Mouse (Mus musculus) heart, adult 8-10 months (tissue): ENCODE measurements around the gene Olfr1445. TPM values are rescaled to one million over a fixed set of nuclear protein-coding genes. Genes with fewer than 3 reads are reported as not detected.

Source experiments
- DNase-seq: peaks from one replicate; pipeline ENCODE4 v3.0.0; 2022; ENCODE audit warnings: low spot score
- total RNA-seq, 4 experiments: library from RNA; stranded (reverse); gene quantifications; 2 replicates each; pipeline ENCODE4 v1.2.4; 2022

Olfr1445 gene
- total RNA-seq, result not detected

GRCm38 (mm10) chr19:12883555-12883954 is at the start of gene Olfr1445:
Gene Olfr1445 (plus strand): TSS chr19:12883855.
- DNase-seq, result no peak

- no peak for DNase-seq
These were observed 45.1 kb upstream of the Olfr1445 start for GRCm38 (mm10) chr19:12838507-12838906.

GRCm38 (mm10) chr19:12846382-12846781 is 37.3 kb upstream of the Olfr1445 start, which contains the start of gene Gm5244:
Gene Gm5244 (plus strand): TSS chr19:12846682.
- DNase-seq, result no peak

- no peak for DNase-seq
These were observed 26.7 kb upstream of the Olfr1445 start, which contains the start of gene Olfr1444 for GRCm38 (mm10) chr19:12856983-12857382. Gene Olfr1444 (plus strand): TSS chr19:12857283.

- no peak for DNase-seq
These were observed 9.8 kb downstream of the Olfr1445 start, which contains the start of gene Olfr1446 for GRCm38 (mm10) chr19:12893424-12893823. Gene Olfr1446 (minus strand): TSS chr19:12893524.

- no peak for DNase-seq
These were observed 20.0 kb downstream of the Olfr1445 start, which contains the start of gene Olfr1447 for GRCm38 (mm10) chr19:12903643-12904042. Gene Olfr1447 (minus strand): TSS chr19:12903743.

- DNase-seq, result no peak
These were observed 40.7 kb downstream of the Olfr1445 start, which contains the start of gene Olfr1448 for GRCm38 (mm10) chr19:12924319-12924718. Gene Olfr1448 (minus strand): TSS chr19:12924419.

GRCm38 (mm10) chr19:12930540-12930939 is 46.9 kb downstream of the Olfr1445 start, which contains the start of gene Olfr1449:
Gene Olfr1449 (plus strand): TSS chr19:12930840.
- DNase-seq, result no peak

Other genes starting within 250 kb of the Olfr1445 start
- gene Olfr1442, start 213.4 kb upstream of the Olfr1445 start, total RNA-seq, result not detected
- gene Olfr1443, start 205.7 kb upstream of the Olfr1445 start, total RNA-seq, result not detected
- gene Keg1, start 188.1 kb upstream of the Olfr1445 start, total RNA-seq, result not detected
- 1 to 10 TPM in 1 of 4 experiments, under 1 TPM in 3; 0.52 to 1.9 (median 0.95) TPM for gene Cntf, start 118.2 kb upstream of the Olfr1445 start, total RNA-seq
- gene Zfp91, start 87.7 kb upstream of the Olfr1445 start, total RNA-seq, result 10 to 100 TPM; 75.1 to 88.7 (median 81.0) TPM
- 1 to 10 TPM in 1 of 4 experiments, under 1 TPM in 3; 0.60 to 1.1 (median 0.71) TPM for gene Lpxn, start 87.7 kb upstream of the Olfr1445 start, total RNA-seq
- not detected for gene Gm5244, start 37.2 kb upstream of the Olfr1445 start, total RNA-seq
- not detected for gene Olfr1444, start 26.6 kb upstream of the Olfr1445 start, total RNA-seq
- gene Olfr1446, start 9.7 kb downstream of the Olfr1445 start, total RNA-seq, result not detected
- gene Olfr1447, start 19.9 kb downstream of the Olfr1445 start, total RNA-seq, result not detected
- gene Olfr1448, start 40.6 kb downstream of the Olfr1445 start, total RNA-seq, result not detected
- gene Olfr1449, start 47.0 kb downstream of the Olfr1445 start, total RNA-seq, result not detected
- gene Olfr1450, start 66.4 kb downstream of the Olfr1445 start, total RNA-seq, result not detected
- not detected for gene Olfr1451, start 111.2 kb downstream of the Olfr1445 start, total RNA-seq
- gene Olfr1453, start 144.5 kb downstream of the Olfr1445 start, total RNA-seq, result not detected
- not detected for gene Olfr1454, start 176.8 kb downstream of the Olfr1445 start, total RNA-seq
- not detected for gene Olfr1457, start 214.0 kb downstream of the Olfr1445 start, total RNA-seq
- not detected for gene Olfr1458, start 222.9 kb downstream of the Olfr1445 start, total RNA-seq